Mouse (Mus musculus) midbrain, postnatal 0 days (tissue): ENCODE measurements around the gene Mybpc3. TPM values are rescaled to one million over a fixed set of nuclear protein-coding genes. Genes with fewer than 3 reads are reported as not detected.

ENCODE experiments used
- ATAC-seq: fragments of 200-750 bp; cut with Nextera tagmentation; 2 replicates; pipeline ENCODE4 v1.8.0; 2017; ENCODE audit warnings: moderate number of reproducible peaks, mild to moderate bottlenecking, moderate TSS enrichment, moderate library complexity; ENCODE audit not compliant: low FRiP score
- DNase-seq: peaks from one replicate; pipeline ENCODE4 v3.0.0-alpha.2; 2015; ENCODE audit warnings: low spot score
- H3K27ac ChIP-seq: fragments of 300-500 bp; sonication (generic); 2 replicates; pipeline ENCODE4 v1.5.1; 2014; ENCODE audit warnings: low read depth, mild to moderate bottlenecking, low read length, mixed read lengths
- H3K27me3 ChIP-seq: fragments of 300-500 bp; sonication (generic); 2 replicates; pipeline ENCODE4 v1.6.1; 2014; ENCODE audit warnings: low read length, control low read depth, mixed read lengths; ENCODE audit not compliant: insufficient read depth
- H3K36me3 ChIP-seq: fragments of 300-500 bp; sonication (generic); 2 replicates; pipeline ENCODE4 v1.6.1; 2014; ENCODE audit warnings: low read length, control low read depth, mixed read lengths; ENCODE audit not compliant: insufficient read depth
- H3K4me1 ChIP-seq: fragments of 300-500 bp; sonication (generic); 2 replicates; pipeline ENCODE4 v1.6.1; 2014; ENCODE audit warnings: mild to moderate bottlenecking, control low read depth, antibody characterized with exemption, low read length, mixed read lengths; ENCODE audit not compliant: insufficient read depth
- H3K4me2 ChIP-seq: fragments of 300-500 bp; sonication (generic); 2 replicates; pipeline ENCODE4 v1.6.1; 2014; ENCODE audit warnings: low read depth, mild to moderate bottlenecking, low read length, mixed read lengths; ENCODE audit not compliant: poor library complexity, severe bottlenecking
- H3K4me3 ChIP-seq: fragments of 300-500 bp; sonication (generic); 2 replicates; pipeline ENCODE4 v1.5.1; 2014; ENCODE audit warnings: low read depth, mild to moderate bottlenecking, low read length, moderate library complexity
- H3K9ac ChIP-seq: fragments of 300-500 bp; sonication (generic); replicated peaks from 2 replicates; pipeline ENCODE4 v1.6.1; 2014; ENCODE audit warnings: mild to moderate bottlenecking, low read length, moderate library complexity, mixed read lengths; ENCODE audit not compliant: poor library complexity, severe bottlenecking
- H3K9me3 ChIP-seq: fragments of 300-500 bp; sonication (generic); 2 replicates; pipeline ENCODE4 v1.6.1; 2016; ENCODE audit warnings: low read length, control low read depth
- CTCF ChIP-seq: IDR thresholded peaks from 2 replicates; pipeline ENCODE4 v1.5.1; 2016; ENCODE audit warnings: antibody characterized with exemption, mild to moderate bottlenecking
- WGBS: fragments of 180-500 bp; shearing (Covaris S2); extraction: QIAGEN DNeasy Blood & Tissue Kit; methylation state at CpG from one replicate; pipeline ENCODE4 v1.1.7; 2014; 5-methylcytosine and 5-hydroxymethylcytosine counted together
- polyA plus RNA-seq: library from polyadenylated mRNA; unstranded; fragments of >200 nt; fragmentation: Nextera tagmentation; extraction: Ambion mirVana; gene quantifications from 2 replicates; pipeline ENCODE4 v1.2.1, GENCODE M21; 2015
- total RNA-seq: library from RNA; depleted of rRNA; stranded (reverse); fragments of >200 nt; gene quantifications from 2 replicates; pipeline ENCODE4 v1.2.3, GENCODE M21; 2014

Gene Mybpc3
- total and polyA plus RNA-seq, 2 experiments from 2014 or later, result not detected

DNA sequence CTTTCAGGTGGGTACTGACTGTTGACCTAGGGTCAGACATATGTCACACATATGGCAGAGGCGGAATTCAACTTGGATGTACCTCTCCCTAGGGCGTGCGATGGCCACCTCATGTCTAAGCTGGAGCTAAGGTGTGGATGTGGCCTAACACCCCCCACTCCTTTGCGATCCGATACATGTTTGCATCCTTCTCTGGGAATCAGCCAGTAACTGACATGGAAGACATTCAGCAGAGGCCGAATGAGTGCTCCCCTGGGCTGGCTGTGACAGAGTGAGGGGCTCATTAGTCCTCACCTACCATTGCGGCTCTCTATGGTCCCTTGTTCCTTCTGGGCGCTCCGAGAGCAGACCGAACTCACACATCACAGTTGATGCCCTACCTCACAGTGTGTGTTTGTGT, 46.9 kb upstream of the Mybpc3 start:
- 85% methylated on average over 10 of the region's 10 CpGs for WGBS
- Histone ChIP-seq H3K4me3 (peak overlapping the region; percentile 75), H3K9ac (peak overlapping the region; percentile 76; the same call in 1 of the 2 replicates), H3K27me3 (no peaks in the 10 kb centered on the region), H3K27ac (peak overlapping the region; percentile 82), H3K4me1 (peaks cover 11% of the 10 kb centered on the region), H3K4me2 (peak overlapping the region; percentile 92), H3K9me3 (no peaks in the 10 kb centered on the region), H3K36me3 (peaks cover 4% of the 10 kb centered on the region; the same call in 1 of the 2 replicates)
- no peak for DNase-seq
- ATAC-seq, result no peak
- no peak for TF ChIP-seq CTCF

- H3K9me3 ChIP-seq, result no peaks in the 10 kb centered on the region
- no peak overlapping the region for H3K9ac ChIP-seq
- no peaks in the 10 kb centered on the region for H3K27me3 ChIP-seq
- no peak for ATAC-seq
- no peak overlapping the region for H3K4me3 ChIP-seq
- no peak for DNase-seq
- no peaks in the 10 kb centered on the region for H3K36me3 ChIP-seq
- peaks cover 11% of the 10 kb centered on the region for H3K4me1 ChIP-seq
- no peak overlapping the region for H3K27ac ChIP-seq
- H3K4me2 ChIP-seq, result no peak overlapping the region
- no peak for TF ChIP-seq CTCF
- WGBS, result 41% methylated on average over 1 of the region's 1 CpGs
Measured at GRCm38 (mm10) chr2:91072092-91072491, 45.9 kb upstream of the Mybpc3 start.

GRCm38 (mm10) chr2:91077957-91078313, 40.0 kb upstream of the Mybpc3 start:
- no peaks in the 10 kb centered on the region for H3K9me3 ChIP-seq
- no peaks in the 10 kb centered on the region for H3K27me3 ChIP-seq
- H3K9ac ChIP-seq, result peak overlapping the region; percentile 69
- H3K36me3 ChIP-seq, result no peaks in the 10 kb centered on the region
- 0 out of 2 replicates have a peak, but pooled peaks cover 3% of the 10 kb centered on the region for H3K4me1 ChIP-seq
- peak; percentile 50; the same call in 1 of the 2 replicates for ATAC-seq
- H3K4me3 ChIP-seq, result peak overlapping the region; percentile 46
- H3K4me2 ChIP-seq, result peak overlapping the region; percentile 87
- 10% methylated on average over 12 of the region's 12 CpGs for WGBS
- TF ChIP-seq CTCF, result no peak
- H3K27ac ChIP-seq, result 0 out of 2 replicates have a peak overlapping the region, but pooled peaks have one; percentile 32
- no peak for DNase-seq

GRCm38 (mm10) chr2:91078314-91079025, 39.5 kb upstream of the Mybpc3 start:
- no peaks in the 10 kb centered on the region for H3K9me3 ChIP-seq
- H3K9ac ChIP-seq, result peak overlapping the region; percentile 69
- no peaks in the 10 kb centered on the region for H3K36me3 ChIP-seq
- H3K4me1 ChIP-seq, result 0 out of 2 replicates have a peak, but pooled peaks cover 3% of the 10 kb centered on the region
- TF ChIP-seq CTCF, result no peak
- under 1% methylated on average over 31 of the region's 36 CpGs for WGBS
- peak overlapping the region; percentile 46 for H3K4me3 ChIP-seq
- H3K27me3 ChIP-seq, result no peaks in the 10 kb centered on the region
- peak overlapping the region; percentile 39; the same call in 1 of the 2 replicates for H3K27ac ChIP-seq
- DNase-seq, result peak; percentile 36
- ATAC-seq, result peak; percentile 72
- peak overlapping the region; percentile 87 for H3K4me2 ChIP-seq

DNA sequence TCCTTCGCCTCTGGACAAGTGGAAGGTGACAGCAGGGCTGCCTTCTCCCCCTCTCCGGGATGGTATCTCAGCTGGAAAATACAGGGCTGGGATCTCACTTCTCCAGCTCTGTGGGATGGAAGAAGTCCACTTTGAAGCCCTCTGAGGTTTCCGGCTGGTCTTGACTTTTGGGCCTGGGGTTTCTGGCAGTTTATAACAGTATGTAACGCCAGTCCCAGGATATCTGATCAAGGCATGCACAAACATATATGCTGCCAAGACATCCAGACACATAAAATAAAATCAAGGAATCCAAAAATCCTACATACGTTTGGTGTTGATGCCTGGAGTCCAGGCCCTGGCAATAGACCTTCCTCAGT, 38.9 kb upstream of the Mybpc3 start:
- Histone ChIP-seq H3K4me1 (0 out of 2 replicates have a peak, but pooled peaks cover 3% of the 10 kb centered on the region), H3K4me3 (peak overlapping the region; percentile 46), H3K9me3 (no peaks in the 10 kb centered on the region), H3K27ac (peak overlapping the region; percentile 39; the same call in 1 of the 2 replicates), H3K36me3 (no peaks in the 10 kb centered on the region), H3K4me2 (peak overlapping the region; percentile 87), H3K27me3 (no peaks in the 10 kb centered on the region), H3K9ac (peak overlapping the region; percentile 69)
- DNase-seq, result no peak
- ATAC-seq, result peak; percentile 11; the same call in 1 of the 2 replicates
- 34% methylated on average over 5 of the region's 5 CpGs for WGBS
- no peak for TF ChIP-seq CTCF

DNA sequence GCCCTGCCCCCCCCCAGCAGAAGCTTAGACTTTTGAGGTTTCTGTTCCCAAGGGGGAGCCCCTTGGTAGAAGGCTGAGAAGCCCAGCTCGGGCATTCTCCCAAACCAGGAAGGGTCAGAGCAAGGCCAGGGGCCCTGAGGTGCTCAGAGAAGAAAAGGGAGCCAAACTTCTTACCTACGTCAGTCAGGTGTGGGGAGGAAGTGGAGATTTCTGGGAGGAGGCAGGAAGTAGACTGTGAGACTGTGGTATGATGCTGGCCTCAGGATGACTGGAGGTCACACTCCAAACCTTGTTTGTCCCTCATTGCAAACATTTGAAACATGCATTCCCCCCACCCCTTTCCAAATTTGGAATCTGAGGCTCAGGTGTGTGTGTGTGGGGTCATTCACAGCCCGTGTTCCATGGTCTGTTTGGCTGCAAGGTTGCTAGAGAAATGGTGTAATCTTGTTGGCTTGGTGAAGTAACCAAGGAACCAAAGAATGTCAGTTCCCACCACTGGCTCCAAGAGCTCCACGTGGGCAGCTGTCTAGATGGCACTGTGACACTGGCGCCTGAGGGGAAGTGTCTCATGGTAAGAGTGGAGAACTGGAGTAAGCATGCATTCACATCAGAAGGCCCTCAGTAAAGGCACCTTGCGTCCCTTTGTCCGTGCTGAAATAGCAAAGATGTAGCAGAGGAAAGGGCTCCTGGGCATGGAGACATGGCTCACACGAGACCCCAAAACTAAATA, 37.0 kb upstream of the Mybpc3 start:
- no peak overlapping the region for H3K4me2 ChIP-seq

More for the DNA sequence above, 37.0 kb upstream of the Mybpc3 start:
- ATAC-seq, result no peak
- Histone ChIP-seq H3K36me3 (no peaks in the 10 kb centered on the region), H3K27ac (no peak overlapping the region), H3K4me1 (0 out of 2 replicates have a peak, but pooled peaks cover 3% of the 10 kb centered on the region), H3K27me3 (no peaks in the 10 kb centered on the region), H3K9ac (no peak overlapping the region), H3K4me3 (no peak overlapping the region), H3K9me3 (no peaks in the 10 kb centered on the region)
- WGBS, result 79% methylated on average over 8 of the region's 8 CpGs
- TF ChIP-seq CTCF, result no peak
- no peak for DNase-seq
